Mouse (Mus musculus) adrenal gland, postnatal 14 days (tissue): ENCODE data around the gene Slc25a22. TPM values are rescaled to one million over a fixed set of nuclear protein-coding genes. Genes with fewer than 3 reads are reported as not detected.
"Not testable (repeated sequence)": the region's sequence is repeated elsewhere in the genome, so short reads cannot be mapped to it uniquely, and the experiment has no call there.

Experiments
- DNase-seq: peaks from one replicate; pipeline ENCODE4 v3.0.0; 2021; ENCODE audit warnings: mixed read lengths
- total RNA-seq: library from RNA; stranded (reverse); gene quantifications from 2 replicates; pipeline ENCODE4 v1.2.3, GENCODE M21; 2021

The Slc25a22 gene
- total RNA-seq, 1 experiment from 2014 or later: 87.0 TPM

- peak; percentile 100 for DNase-seq
These were observed 23.7 kb downstream of the Slc25a22 start, which contains the start of gene Gatd1 for GRCm38 (mm10) chr7:141413809-141414584. Gene Gatd1, minus strand, starts transcription at chr7:141414136.

GRCm38 (mm10) chr7:141413331-141413730 is 24.4 kb downstream of the Slc25a22 start:
- no peak for DNase-seq

GRCm38 (mm10) chr7:141411667-141412066 is 26.0 kb downstream of the Slc25a22 start:
- no peak for DNase-seq

GRCm38 (mm10) chr7:141410631-141411030 is 27.1 kb downstream of the Slc25a22 start:
- DNase-seq: no peak

- DNase-seq: peak; percentile 94
These were observed 28.9 kb downstream of the Slc25a22 start for GRCm38 (mm10) chr7:141408833-141409232.

GRCm38 (mm10) chr7:141407670-141408069 is 30.0 kb downstream of the Slc25a22 start:
- not testable (repeated sequence) for DNase-seq

- no peak for DNase-seq
These were observed 32.2 kb downstream of the Slc25a22 start for GRCm38 (mm10) chr7:141405466-141405865.

- DNase-seq: peak; percentile 87
These were observed 34.4 kb downstream of the Slc25a22 start for GRCm38 (mm10) chr7:141403305-141403704.

GRCm38 (mm10) chr7:141395348-141395747 is 42.3 kb downstream of the Slc25a22 start:
- no peak for DNase-seq

GRCm38 (mm10) chr7:141394771-141395170 is 42.9 kb downstream of the Slc25a22 start:
- DNase-seq: peak; percentile 93

GRCm38 (mm10) chr7:141394158-141394557 is 43.5 kb downstream of the Slc25a22 start:
- DNase-seq: peak; percentile 71

- no peak for DNase-seq
These were observed 45.0 kb downstream of the Slc25a22 start for GRCm38 (mm10) chr7:141392552-141393222.

- DNase-seq: peak; percentile 98
These were observed 45.8 kb downstream of the Slc25a22 start, which contains the start of gene Taldo1 for GRCm38 (mm10) chr7:141391625-141392551. Gene Taldo1, plus strand, starts transcription at chr7:141392199.

- DNase-seq: no peak
These were observed 47.1 kb downstream of the Slc25a22 start for GRCm38 (mm10) chr7:141390326-141391259.

GRCm38 (mm10) chr7:141388487-141389109 is 49.1 kb downstream of the Slc25a22 start:
- no peak for DNase-seq

- DNase-seq: no peak
These were observed 49.7 kb downstream of the Slc25a22 start for GRCm38 (mm10) chr7:141387807-141388486.

- peak; percentile 52 for DNase-seq
These were observed 56.4 kb downstream of the Slc25a22 start for GRCm38 (mm10) chr7:141381068-141381835.
